Mouse (Mus musculus) activated CD4-positive, CD25-positive, alpha-beta regulatory T cell, adult 4 months (primary cell): ENCODE measurements at regions not wholly inside any gene's neighbourhood (a gene's known extent, or its start where the extent isn't known, plus 50 kb on each side); places are given as distances from the start of the nearest gene placed in this dataset.

Experiments used
- ATAC-seq: one replicate; pipeline ENCODE4 v1.8.0; 2017

GRCm38 (mm10) chr2:159168553-159169064, 374.0 kb downstream of the Dhx35 start:
- ATAC-seq: no peak

GRCm38 (mm10) chr2:159196156-159196555, 401.5 kb downstream of the Dhx35 start:
- no peak for ATAC-seq

GRCm38 (mm10) chr2:159232266-159232665, 437.7 kb downstream of the Dhx35 start:
- ATAC-seq: no peak

- no peak for ATAC-seq
Observed at GRCm38 (mm10) chr2:159235000-159235399, 440.4 kb downstream of the Dhx35 start.

- ATAC-seq: no peak
Observed at GRCm38 (mm10) chr2:159250065-159250464, 455.5 kb downstream of the Dhx35 start.

- ATAC-seq: no peak
Observed at GRCm38 (mm10) chr2:159250993-159251665, 456.5 kb downstream of the Dhx35 start.

- no peak for ATAC-seq
Observed at GRCm38 (mm10) chr2:159270221-159271080, 475.8 kb downstream of the Dhx35 start.

- no peak for ATAC-seq
Observed at GRCm38 (mm10) chr2:159278896-159279295, 484.3 kb downstream of the Dhx35 start.

GRCm38 (mm10) chr2:159281558-159282320, 487.1 kb downstream of the Dhx35 start:
- no peak for ATAC-seq

GRCm38 (mm10) chr2:159284100-159284499, 489.5 kb downstream of the Dhx35 start:
- no peak for ATAC-seq

GRCm38 (mm10) chr2:159284525-159285189, 490.1 kb downstream of the Dhx35 start:
- no peak for ATAC-seq

GRCm38 (mm10) chr2:159287996-159288563, 493.5 kb downstream of the Dhx35 start:
- no peak for ATAC-seq

- ATAC-seq: no peak
Observed at GRCm38 (mm10) chr2:159290081-159290480, 495.5 kb downstream of the Dhx35 start.

- ATAC-seq: no peak
Observed at GRCm38 (mm10) chr2:159307001-159307400, 512.4 kb downstream of the Dhx35 start.

- no peak for ATAC-seq
Observed at GRCm38 (mm10) chr2:159334711-159335110, 540.1 kb downstream of the Dhx35 start.

- ATAC-seq: no peak
Observed at GRCm38 (mm10) chr2:159336646-159337045, 542.0 kb downstream of the Dhx35 start.

GRCm38 (mm10) chr2:159343624-159344560, 549.3 kb downstream of the Dhx35 start:
- ATAC-seq: no peak

- no peak for ATAC-seq
Observed at GRCm38 (mm10) chr2:159354247-159354646, 559.6 kb downstream of the Dhx35 start.

GRCm38 (mm10) chr2:159356503-159356902, 561.9 kb downstream of the Dhx35 start:
- no peak for ATAC-seq

- no peak for ATAC-seq
Observed at GRCm38 (mm10) chr2:159361371-159361770, 566.8 kb downstream of the Dhx35 start.

- ATAC-seq: no peak
Observed at GRCm38 (mm10) chr2:159392865-159393264, 598.3 kb downstream of the Dhx35 start.
